Mouse (Mus musculus) intestine, embryonic 16.5 days (tissue): ENCODE measurements around the gene Flcn. TPM values are rescaled to one million over a fixed set of nuclear protein-coding genes. Genes with fewer than 3 reads are reported as not detected.
"Not testable (repeated sequence)": the region's sequence is repeated elsewhere in the genome, so short reads cannot be mapped to it uniquely, and the experiment has no call there.

Experiments
- ATAC-seq: fragments of 200-750 bp; cut with Nextera tagmentation; 2 replicates; pipeline ENCODE4 v1.8.0; 2017; ENCODE audit warnings: moderate TSS enrichment, moderate library complexity
- H3K27ac ChIP-seq: fragments of 300-500 bp; sonication (generic); 2 replicates; pipeline ENCODE4 v1.5.1; 2014; ENCODE audit warnings: mild to moderate bottlenecking, low read length
- H3K27me3 ChIP-seq: fragments of 300-500 bp; sonication (generic); replicated peaks from 2 replicates; pipeline ENCODE4 v1.6.1; 2014; ENCODE audit warnings: low read length, control low read depth, mixed read lengths; ENCODE audit not compliant: control insufficient read depth, insufficient read depth
- H3K36me3 ChIP-seq: fragments of 300-500 bp; sonication (generic); 2 replicates; pipeline ENCODE4 v1.6.1; 2014; ENCODE audit warnings: low read length, control low read depth; ENCODE audit not compliant: control insufficient read depth, insufficient read depth
- H3K4me1 ChIP-seq: fragments of 300-500 bp; sonication (generic); 2 replicates; pipeline ENCODE4 v1.6.1; 2014; ENCODE audit warnings: low read length, control low read depth, mixed read lengths; ENCODE audit not compliant: control insufficient read depth, insufficient read depth
- H3K4me2 ChIP-seq: fragments of 300-500 bp; sonication (generic); 2 replicates; pipeline ENCODE4 v1.6.1; 2014; ENCODE audit warnings: low read depth, low read length, control low read depth
- H3K4me3 ChIP-seq: fragments of 300-500 bp; sonication (generic); 2 replicates; pipeline ENCODE4 v1.5.1; 2014; ENCODE audit warnings: mild to moderate bottlenecking, low read length
- H3K9ac ChIP-seq: fragments of 300-500 bp; sonication (generic); 2 replicates; pipeline ENCODE4 v1.6.1; 2014; ENCODE audit warnings: low read depth, low read length
- H3K9me3 ChIP-seq: fragments of 300-500 bp; sonication (generic); 2 replicates; pipeline ENCODE4 v1.6.1; 2016; ENCODE audit warnings: low read length, control low read depth; ENCODE audit not compliant: control insufficient read depth
- WGBS: fragments of 180-500 bp; shearing (Covaris S2); extraction: QIAGEN DNeasy Blood & Tissue Kit; methylation state at CpG from one replicate; pipeline ENCODE4 v1.1.7; 2014; 5-methylcytosine and 5-hydroxymethylcytosine counted together
- polyA plus RNA-seq: library from polyadenylated mRNA; unstranded; fragments of >200 nt; fragmentation: Nextera tagmentation; extraction: Ambion mirVana; gene quantifications from 2 replicates; pipeline ENCODE4 v1.2.1, GENCODE M21; 2015

Flcn gene
- polyA plus RNA-seq, 1 experiment from 2014 or later: 46.5 TPM

- not testable (repeated sequence) for H3K4me2 ChIP-seq, H3K9me3 ChIP-seq, H3K27ac ChIP-seq, H3K9ac ChIP-seq, H3K36me3 ChIP-seq, H3K27me3 ChIP-seq, ATAC-seq, H3K4me3 ChIP-seq
- WGBS: no CpG with 5 or more reads among the region's 1 CpGs
- H3K4me1 ChIP-seq: peaks cover 13% of the 10 kb centered on the region
Observed at GRCm38 (mm10) chr11:59837789-59838188, 28.0 kb upstream of the Flcn start.

- ATAC-seq: no peak
- Histone ChIP-seq H3K27me3 (no peaks in the 10 kb centered on the region), H3K27ac (no peak overlapping the region), H3K4me3 (no peak overlapping the region), H3K9ac (no peak overlapping the region), H3K4me1 (no peaks in the 10 kb centered on the region), H3K4me2 (no peak overlapping the region), H3K9me3 (no peaks in the 10 kb centered on the region), H3K36me3 (peaks cover 31% of the 10 kb centered on the region)
- 94% methylated on average over 3 of the region's 3 CpGs for WGBS
Observed at GRCm38 (mm10) chr11:59821625-59822024, 11.8 kb upstream of the Flcn start.

GRCm38 (mm10) chr11:59817916-59818315, 8.1 kb upstream of the Flcn start:
- Histone ChIP-seq H3K27me3 (no peaks in the 10 kb centered on the region), H3K9ac (no peak overlapping the region), H3K9me3 (no peaks in the 10 kb centered on the region), H3K27ac (no peak overlapping the region), H3K4me3 (no peak overlapping the region), H3K4me2 (no peak overlapping the region), H3K4me1 (no peaks in the 10 kb centered on the region), H3K36me3 (peaks cover 17% of the 10 kb centered on the region)
- no peak for ATAC-seq
- 94% methylated on average over 3 of the region's 3 CpGs for WGBS

GRCm38 (mm10) chr11:59815482-59816065, 5.8 kb upstream of the Flcn start:
- 85% methylated on average over 6 of the region's 6 CpGs for WGBS
- no peaks in the 10 kb centered on the region for H3K9me3 ChIP-seq
- no peak overlapping the region for H3K4me3 ChIP-seq
- H3K4me2 ChIP-seq: no peak overlapping the region
- no peak overlapping the region for H3K27ac ChIP-seq
- H3K36me3 ChIP-seq: peaks cover 13% of the 10 kb centered on the region
- no peak overlapping the region for H3K9ac ChIP-seq
- H3K27me3 ChIP-seq: no peaks in the 10 kb centered on the region
- ATAC-seq: no peak
- H3K4me1 ChIP-seq: no peaks in the 10 kb centered on the region

GRCm38 (mm10) chr11:59814936-59815335, 5.1 kb upstream of the Flcn start:
- no peaks in the 10 kb centered on the region for H3K9me3 ChIP-seq

GRCm38 (mm10) chr11:59814311-59814710, 4.5 kb upstream of the Flcn start:
- Histone ChIP-seq H3K36me3 (peaks cover 9% of the 10 kb centered on the region), H3K27me3 (no peaks in the 10 kb centered on the region), H3K9me3 (no peaks in the 10 kb centered on the region), H3K9ac (no peak overlapping the region), H3K27ac (no peak overlapping the region), H3K4me2 (no peak overlapping the region), H3K4me3 (no peak overlapping the region), H3K4me1 (no peaks in the 10 kb centered on the region)
- WGBS: 97% methylated on average over 1 of the region's 1 CpGs
- no peak for ATAC-seq

More at GRCm38 (mm10) chr11:59814936-59815335, 5.1 kb upstream of the Flcn start:
- WGBS: 83% methylated on average over 6 of the region's 6 CpGs
- Histone ChIP-seq H3K4me2 (no peak overlapping the region), H3K4me3 (no peak overlapping the region), H3K27me3 (no peaks in the 10 kb centered on the region), H3K36me3 (peaks cover 13% of the 10 kb centered on the region), H3K9ac (no peak overlapping the region), H3K4me1 (no peaks in the 10 kb centered on the region), H3K27ac (no peak overlapping the region)
- ATAC-seq: no peak

GRCm38 (mm10) chr11:59813276-59813675, 3.5 kb upstream of the Flcn start:
- no peak for ATAC-seq
- H3K9ac ChIP-seq: no peak overlapping the region
- H3K4me2 ChIP-seq: no peak overlapping the region
- H3K9me3 ChIP-seq: no peaks in the 10 kb centered on the region
- H3K4me1 ChIP-seq: peaks cover 6% of the 10 kb centered on the region
- no peak overlapping the region for H3K27ac ChIP-seq
- WGBS: 60% methylated on average over 3 of the region's 3 CpGs
- peaks cover 1% of the 10 kb centered on the region; the same call in 1 of the 2 replicates for H3K36me3 ChIP-seq
- no peak overlapping the region for H3K4me3 ChIP-seq
- no peaks in the 10 kb centered on the region for H3K27me3 ChIP-seq

- Histone ChIP-seq H3K4me1 (peaks cover 6% of the 10 kb centered on the region), H3K9ac (0 out of 2 replicates have a peak overlapping the region, but pooled peaks have one; percentile 21), H3K36me3 (no peaks in the 10 kb centered on the region), H3K4me3 (no peak overlapping the region), H3K4me2 (peak overlapping the region; percentile 66; the same call in 1 of the 2 replicates), H3K9me3 (no peaks in the 10 kb centered on the region), H3K27ac (no peak overlapping the region), H3K27me3 (no peaks in the 10 kb centered on the region)
- no peak for ATAC-seq
- 56% methylated on average over 4 of the region's 4 CpGs for WGBS
Observed at GRCm38 (mm10) chr11:59811211-59811610, 1.4 kb upstream of the Flcn start.

GRCm38 (mm10) chr11:59810480-59811158, 803 bp upstream of the Flcn start:
- WGBS: 59% methylated on average over 14 of the region's 14 CpGs
- peak overlapping the region; percentile 95 for H3K9ac ChIP-seq
- peak overlapping the region; percentile 69 for H3K4me3 ChIP-seq
- peak overlapping the region; percentile 66 for H3K4me2 ChIP-seq
- no peaks in the 10 kb centered on the region for H3K27me3 ChIP-seq
- ATAC-seq: no peak
- peaks cover 6% of the 10 kb centered on the region for H3K4me1 ChIP-seq
- peaks cover 5% of the 10 kb centered on the region; the same call in 1 of the 2 replicates for H3K36me3 ChIP-seq
- H3K9me3 ChIP-seq: no peaks in the 10 kb centered on the region
- peak overlapping the region; percentile 46; the same call in 1 of the 2 replicates for H3K27ac ChIP-seq
